Mouse (Mus musculus): ENCODE measurements around the gene Vmn1r74.
"Not testable (repeated sequence)": the region's sequence is repeated elsewhere in the genome, so short reads cannot be mapped to it uniquely, and the experiment has no call there.

The Vmn1r74 gene

DNA sequence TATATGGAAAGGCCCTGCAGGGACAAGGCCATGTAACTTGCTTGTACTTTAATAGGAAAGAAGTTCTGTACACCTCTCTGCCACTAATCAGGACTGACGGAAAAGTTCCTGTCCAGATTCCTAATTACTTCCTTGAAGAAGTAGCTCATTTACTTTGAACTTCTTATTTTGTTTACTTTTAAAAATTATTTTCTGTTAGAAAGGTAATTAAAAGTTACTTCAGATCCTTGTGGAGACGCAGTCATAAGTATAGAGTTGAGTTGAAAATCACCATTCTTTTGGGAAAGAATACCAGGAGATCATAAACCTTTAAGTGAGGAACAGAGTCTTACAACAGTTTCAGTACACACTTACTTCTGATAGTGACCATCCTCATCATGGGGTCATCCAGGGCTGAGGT, at the start of gene Vmn1r74:
Gene Vmn1r74, plus strand, starts transcription at position 301 of the 400 bp plus-strand sequence.
- no peak for DNase-seq (ENCODE audit: low read depth)

GRCm38 (mm10) chr7:11813751-11814150, 20.0 kb upstream of the Vmn1r74 start:
- DNase-seq (ENCODE audit: low read depth) = no peak

DNA sequence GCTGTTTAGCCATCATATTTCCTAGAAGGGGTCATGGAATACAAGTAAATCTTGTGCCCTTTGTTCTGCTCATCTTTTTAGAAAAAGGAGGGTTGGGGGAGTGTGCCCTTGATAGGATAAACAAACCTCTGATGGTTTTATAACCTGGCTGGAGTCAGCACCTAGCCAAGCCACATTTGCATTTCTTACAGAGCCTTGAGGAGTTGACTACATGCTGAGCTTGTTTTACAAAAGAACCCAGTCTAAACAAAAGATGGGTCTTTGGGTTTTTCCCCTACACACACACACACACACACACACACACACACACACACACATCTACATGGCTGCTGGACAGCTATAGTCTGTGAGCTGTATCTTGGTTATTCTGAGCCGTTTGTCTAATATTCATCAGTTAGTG, 11.6 kb upstream of the Vmn1r74 start:
- DNase-seq (ENCODE audit: low read depth) = no peak

DNA sequence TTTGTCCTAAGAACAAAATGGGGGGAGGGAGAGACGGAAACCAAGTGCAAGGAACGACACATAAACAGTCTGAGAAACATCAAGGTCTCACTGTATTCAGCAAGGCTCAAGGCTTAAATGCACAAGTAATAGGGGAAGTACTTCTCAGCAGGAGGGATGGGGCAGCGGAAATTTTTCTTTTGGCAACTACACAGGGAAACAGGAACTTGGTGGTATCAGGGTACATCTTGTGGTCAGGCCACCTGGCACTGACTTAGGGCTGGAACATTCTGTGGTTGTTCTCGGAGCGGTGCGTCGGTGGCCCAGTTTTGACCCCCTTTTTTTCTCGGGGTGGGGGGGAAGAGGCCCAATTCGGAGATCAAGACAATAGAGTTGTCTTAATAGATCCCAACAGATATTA, 10.5 kb upstream of the Vmn1r74 start:
- not testable (repeated sequence) for DNase-seq (ENCODE audit: low read depth)

DNA sequence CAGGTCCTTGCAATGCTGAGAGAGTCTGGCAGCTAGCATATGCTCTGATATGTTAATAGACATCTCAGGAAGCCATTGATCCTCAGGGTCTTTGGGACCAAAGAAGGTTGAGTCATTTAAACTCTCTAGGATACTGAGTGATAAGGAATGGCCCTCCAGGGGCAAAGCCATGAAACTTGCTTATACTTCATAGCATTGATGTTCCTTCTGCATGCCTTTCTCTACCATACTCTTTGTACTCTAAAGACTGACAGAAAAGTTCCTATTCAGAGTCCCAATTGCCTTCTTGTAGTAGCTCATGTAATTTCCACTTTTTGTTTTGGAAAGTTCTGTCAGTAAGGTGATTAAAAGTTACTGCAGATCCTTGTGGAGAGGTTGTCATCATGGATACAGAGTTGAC, 40.5 kb downstream of the Vmn1r74 start, which contains the start of gene Vmn1r75:
Gene Vmn1r75, plus strand, starts transcription at position 301 of the 400 bp plus-strand sequence.
- DNase-seq (ENCODE audit: low read depth) = no peak
